Mouse (Mus musculus) natural killer cell, adult 2 months (primary cell): ENCODE results near the gene Akap2.

Experiments used
- DNase-seq, 2 experiments: peaks; one replicate each; pipeline ENCODE4 v3.0.0; 2022; ENCODE audit warnings: low spot score in 2 of 2

The Akap2 gene

GRCm38 (mm10) chr4:57701576-57701975, 15.9 kb upstream of the Akap2 start:
- no peak for DNase-seq

- DNase-seq = no peak
Observed at GRCm38 (mm10) chr4:57703574-57704470, 13.6 kb upstream of the Akap2 start.

- peak in 1 of 2 experiments; percentile 49 for DNase-seq
Observed at GRCm38 (mm10) chr4:57704575-57704974, 12.9 kb upstream of the Akap2 start.

GRCm38 (mm10) chr4:57715849-57716248, 1.6 kb upstream of the Akap2 start:
- no peak for DNase-seq

- DNase-seq = no peak
Observed at GRCm38 (mm10) chr4:57716735-57717134, 722 bp upstream of the Akap2 start.

GRCm38 (mm10) chr4:57719370-57719769, 1.9 kb downstream of the Akap2 start:
- DNase-seq = no peak

GRCm38 (mm10) chr4:57720869-57721361, 3.5 kb downstream of the Akap2 start:
- DNase-seq = peak in 1 of 2 experiments; percentile 39

- no peak for DNase-seq
Observed at GRCm38 (mm10) chr4:57722296-57722695, 4.8 kb downstream of the Akap2 start.

- DNase-seq = no peak
Observed at GRCm38 (mm10) chr4:57723659-57724058, 6.2 kb downstream of the Akap2 start.

GRCm38 (mm10) chr4:57725569-57725968, 8.1 kb downstream of the Akap2 start:
- DNase-seq = peak; percentile 20 to 27

GRCm38 (mm10) chr4:57728611-57729183, 11.2 kb downstream of the Akap2 start:
- no peak for DNase-seq

GRCm38 (mm10) chr4:57730047-57730446, 12.6 kb downstream of the Akap2 start:
- DNase-seq = no peak

GRCm38 (mm10) chr4:57730801-57731598, 13.5 kb downstream of the Akap2 start:
- peak; percentile 31 to 38 for DNase-seq

- no peak for DNase-seq
Observed at GRCm38 (mm10) chr4:57732351-57732750, 14.9 kb downstream of the Akap2 start.

- DNase-seq = no peak
Observed at GRCm38 (mm10) chr4:57733445-57733844, 16.0 kb downstream of the Akap2 start.

- DNase-seq = no peak
Observed at GRCm38 (mm10) chr4:57735426-57735825, 18.0 kb downstream of the Akap2 start.

GRCm38 (mm10) chr4:57738856-57739552, 21.5 kb downstream of the Akap2 start:
- no peak for DNase-seq

- no peak for DNase-seq
Observed at GRCm38 (mm10) chr4:57743325-57743929, 26.0 kb downstream of the Akap2 start.

- no peak for DNase-seq
Observed at GRCm38 (mm10) chr4:57750651-57751050, 33.2 kb downstream of the Akap2 start.

- no peak for DNase-seq
Observed at GRCm38 (mm10) chr4:57751054-57751453, 33.6 kb downstream of the Akap2 start.

GRCm38 (mm10) chr4:57751566-57751965, 34.1 kb downstream of the Akap2 start:
- no peak for DNase-seq
